In the genomic region with DNA sequence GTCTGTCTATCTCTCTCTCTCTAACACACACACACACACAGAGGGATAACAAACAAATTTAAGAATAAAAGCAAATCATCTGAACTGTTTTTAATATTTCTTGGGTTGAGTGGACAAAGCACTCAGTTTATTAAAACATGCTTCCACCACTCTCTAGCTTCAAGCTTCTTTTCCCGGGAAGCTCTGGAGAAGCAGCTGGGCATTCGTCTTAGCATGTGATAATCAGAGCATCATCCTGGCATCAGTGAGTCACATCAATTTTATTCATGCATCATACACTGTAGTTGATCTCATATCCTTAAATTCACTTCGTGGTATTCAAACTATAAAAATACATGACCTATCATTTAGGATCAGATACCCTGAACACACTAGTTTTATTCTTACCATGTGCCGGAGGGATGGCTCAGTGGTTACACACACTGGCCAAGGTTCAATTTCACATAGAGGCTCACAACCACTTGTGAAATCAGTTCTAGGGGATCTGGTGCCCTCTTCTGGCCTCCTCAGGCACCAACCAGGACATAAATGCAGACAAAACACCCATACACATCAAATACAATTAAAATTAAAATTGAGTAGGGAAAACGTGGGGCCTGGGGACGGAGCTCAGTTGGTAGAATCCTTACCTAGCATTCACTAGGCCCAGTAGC, we compare ENCODE assay signal across 10 mouse cellular contexts.
DNase-seq lines count a peak whose midpoint lies in the region; ATAC-seq and TF ChIP-seq lines count a peak whose summit lies in the region.
"Had no signal": no experiment of that assay in that cellular context is flagged by ENCODE, and none has a peak within 500 bp of the region (broad histone marks: within the 10 kb centered on the region; RNA-seq: fewer than 3 reads in every experiment).

No protein-coding gene starts in this region.

- H3K27ac ChIP-seq in liver, postnatal 0 days (ENCODE audit: low read depth) = no peak overlapping the region
- H3K27ac ChIP-seq in stomach, postnatal 0 days (replicated peaks) = no peak overlapping the region
- H3K27ac ChIP-seq: heart, embryonic 13.5 days had no signal

- TF ChIP-seq CTCF in liver, postnatal 0 days (IDR thresholded peaks at IDR 0.05; ENCODE audit: low read depth) = peak; percentile 85
- peak; percentile 82 for TF ChIP-seq CTCF in stomach, postnatal 0 days (IDR thresholded peaks at IDR 0.05; ENCODE audit: low read depth)

- TF ChIP-seq EP300 in liver, postnatal 0 days (IDR thresholded peaks at IDR 0.05; ENCODE audit: low read depth) = no peak
- no peak for TF ChIP-seq EP300 in stomach, postnatal 0 days (optimal IDR thresholded peaks at IDR 0.05)

- no peak overlapping the region for H3K4me3 ChIP-seq in liver, postnatal 0 days (ENCODE audit: low read depth, low read length)
- no peak overlapping the region for H3K4me3 ChIP-seq in stomach, postnatal 0 days (ENCODE audit: low read depth, low read length)
- H3K4me3 ChIP-seq: heart, embryonic 13.5 days; megakaryocyte, embryonic 14.5 days had no signal

- peak; percentile 63 for DNase-seq in adrenal gland, postnatal 14 days
- DNase-seq in adrenal gland, adult 18-20 months (ENCODE audit: low spot score in 2 of 2) = no peak
- peak; percentile 68 for DNase-seq in liver, postnatal 0 days
- DNase-seq in liver = no peak
- peak; percentile 21 for DNase-seq in forelimb bud, embryonic 11.5 days (ENCODE audit: low read depth, low spot score)
- DNase-seq in stomach, postnatal 0 days (ENCODE audit: low spot score) = peak; percentile 56
- DNase-seq in layer of hippocampus, adult 18-20 months (ENCODE audit: low spot score in 2 of 2) = no peak

- no peak overlapping the region for H3K9ac ChIP-seq in liver, postnatal 0 days (replicated peaks)
- no peak overlapping the region for H3K9ac ChIP-seq in stomach, postnatal 0 days (ENCODE audit: low read length)

- peaks cover 11% of the 10 kb centered on the region for H3K4me1 ChIP-seq in liver, postnatal 0 days (ENCODE audit: insufficient read depth)
- H3K4me1 ChIP-seq in stomach, postnatal 0 days (replicated peaks; ENCODE audit: control insufficient read depth, insufficient read depth) = no peaks in the 10 kb centered on the region

- H3K9me3 ChIP-seq in liver, postnatal 0 days (ENCODE audit: low read length) = no peaks in the 10 kb centered on the region
- H3K9me3 ChIP-seq in stomach, postnatal 0 days (ENCODE audit: control insufficient read depth, low read length) = no peaks in the 10 kb centered on the region
- H3K9me3 ChIP-seq: heart, embryonic 13.5 days; megakaryocyte, embryonic 14.5 days had no signal

- H3K36me3 ChIP-seq in liver, postnatal 0 days (replicated peaks; ENCODE audit: insufficient read depth, low read length) = no peaks in the 10 kb centered on the region
- peaks cover 2% of the 10 kb centered on the region; the same call in 1 of the 2 replicates for H3K36me3 ChIP-seq in stomach, postnatal 0 days (ENCODE audit: control insufficient read depth, insufficient read depth, low read length)

- WGBS in liver, postnatal 0 days (ENCODE audit: insufficient replicate concordance) = 62% methylated on average over 6 of the region's 6 CpGs
- WGBS in stomach, postnatal 0 days = 68% methylated on average over 6 of the region's 6 CpGs

- peak; percentile 57 for ATAC-seq in liver, postnatal 0 days
- ATAC-seq in stomach, postnatal 0 days (ENCODE audit: low FRiP score, low TSS enrichment) = 0 out of 2 replicates have a peak, but pooled peaks have one; percentile 35
- no peak for ATAC-seq in inflammation-experienced regulatory T-cells, adult 6 months

- no peak overlapping the region for H3K4me2 ChIP-seq in liver, postnatal 0 days (ENCODE audit: low read depth, low read length)
- H3K4me2 ChIP-seq in stomach, postnatal 0 days (replicated peaks; ENCODE audit: low read depth) = no peak overlapping the region
- H3K4me2 ChIP-seq: heart, embryonic 13.5 days had no signal

- H3K27me3 ChIP-seq in liver, postnatal 0 days (ENCODE audit: insufficient read depth, low read length) = no peaks in the 10 kb centered on the region
- no peaks in the 10 kb centered on the region for H3K27me3 ChIP-seq in stomach, postnatal 0 days (ENCODE audit: control insufficient read depth, insufficient read depth, low read length)
- H3K27me3 ChIP-seq: heart, embryonic 13.5 days; megakaryocyte, embryonic 14.5 days had no signal

Comparison
In these comparisons a context has a peak if more than half of its experiments do, and no peak if none do; other contexts are left out.
1. DNase-seq: peak in adrenal gland, postnatal 14 days (single experiment), liver, postnatal 0 days (single experiment), forelimb bud, embryonic 11.5 days (single experiment) and stomach, postnatal 0 days (single experiment); none in adrenal gland, adult 18-20 months (0 of 2), liver (single experiment) and layer of hippocampus, adult 18-20 months (0 of 2).